Mouse (Mus musculus): ENCODE measurements around the gene Ntmt1.

DNA sequence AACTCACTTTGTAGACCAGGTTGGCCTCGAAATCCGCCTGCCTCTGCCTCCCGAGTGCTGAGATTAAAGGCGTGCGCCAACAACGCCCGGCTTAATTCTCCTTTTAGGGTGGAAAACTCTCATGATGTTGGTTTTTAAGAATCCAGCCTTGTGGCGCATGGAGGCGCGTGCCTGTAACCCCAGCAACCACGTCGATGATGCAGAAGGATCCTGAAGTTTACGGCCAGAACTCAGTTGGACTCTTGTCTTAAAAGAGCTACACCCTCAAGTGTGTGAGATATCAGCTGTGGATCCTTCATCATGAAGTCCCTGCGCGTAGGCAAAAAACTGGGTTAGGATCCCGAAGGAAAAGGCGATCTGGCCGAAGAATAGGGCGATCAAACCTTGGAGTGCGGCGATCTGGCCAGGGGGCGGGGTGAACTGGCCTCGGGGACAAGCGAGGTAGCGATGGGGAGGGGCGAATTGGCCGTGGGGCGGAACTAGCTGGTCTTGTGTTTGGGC, 429 bp upstream of the Ntmt1 start:
- no peak for TF ChIP-seq POLR2A (IDR thresholded peaks at IDR 0.05; ENCODE audit: low read depth, low read length)
- TF ChIP-seq CTCF (IDR thresholded peaks at IDR 0.05; ENCODE audit: extremely low read depth, insufficient read depth, insufficient read length, insufficient replicate concordance) = no peak
